15 mouse cellular contexts compared by ENCODE assay signal in the genomic region with DNA sequence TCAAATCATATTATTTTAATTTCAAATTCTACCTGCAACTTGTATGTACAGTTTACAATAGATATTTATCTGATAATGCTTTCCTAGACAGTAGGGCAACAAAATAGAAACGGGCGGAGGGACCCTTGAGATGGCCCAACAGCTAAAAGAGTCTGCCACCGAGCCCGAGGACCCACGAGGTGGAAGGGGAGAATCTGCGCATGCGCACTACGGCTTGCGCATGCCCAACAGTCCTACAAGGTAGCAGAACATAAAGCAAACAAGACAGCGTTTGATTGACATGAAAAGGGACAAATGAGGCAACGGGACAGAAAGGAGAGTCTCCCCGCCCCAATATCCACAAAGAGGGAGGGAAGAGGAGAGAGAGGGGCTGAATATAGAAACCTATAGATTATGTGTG. TPM values are rescaled to one million over a fixed set of nuclear protein-coding genes. Genes with fewer than 3 reads are reported as not detected.
A peak's percentile ranks its signal among the peaks of the same experiment; 100 is the strongest.
DNase-seq lines count a peak whose midpoint lies in the region.
"Had no signal": no experiment of that assay in that cellular context is flagged by ENCODE, and none has a peak within 500 bp of the region (broad histone marks: within the 10 kb centered on the region; RNA-seq: fewer than 3 reads in every experiment).

No protein-coding gene starts in this region.

- intact Hi-C loops in heart, postnatal 14 days (cut with DNase I): no loop called here
- intact Hi-C loops in left cerebral cortex, postnatal 4 days (cut with DNase I): no loop called here

- peak; percentile 85 for DNase-seq in heart, adult 11 months
- no peak for DNase-seq in heart, postnatal 14 days
- DNase-seq in ES-CJ7 (ENCODE audit: low read depth, low spot score) (peak; percentile 95), WW6 (ENCODE audit: low read depth, low spot score) (peak; percentile 78)
- no peak for DNase-seq in frontal cortex, postnatal 36 days (ENCODE audit: low spot score in 2 of 2)
- no peak for DNase-seq in left cerebral cortex, postnatal 4 days
- no peak for DNase-seq in embryo, embryonic 10 days (ENCODE audit: low spot score)
- DNase-seq: adrenal gland, postnatal 25 days; cerebellum, adult 2 months; cerebellum, postnatal 10 days; embryo, embryonic 11 days; gastrocnemius, postnatal 36 days; heart, adult 18-20 months; heart, postnatal 10 days; kidney, adult 11 months had no signal

RNA-seq across cellular contexts. Expression of gene Cbx7, which starts 31.9 kb away (rescaled TPM):
- total RNA-seq in heart, postnatal 14 days (2021): 1 to 10 TPM; 3.6 to 7.8 TPM
- 1 to 10 TPM; 5.6 to 6.8 TPM for total RNA-seq in left cerebral cortex, postnatal 4 days (2021)

RNA-seq across cellular contexts. Expression of gene Apobec3, which starts 47.6 kb away (rescaled TPM):
- 10 to 100 TPM; 13.0 to 14.4 TPM for total RNA-seq in heart, postnatal 14 days (2021)
- total RNA-seq in left cerebral cortex, postnatal 4 days (2021): 1 to 10 TPM; 4.7 to 6.0 TPM

Comparison
In these comparisons a context has a peak if more than half of its experiments do, and no peak if none do; other contexts are left out.
1. DNase-seq: peak in heart, adult 11 months (single experiment), ES-CJ7 (single experiment) and WW6 (single experiment); none in heart, postnatal 14 days (0 of 2), frontal cortex, postnatal 36 days (0 of 2), left cerebral cortex, postnatal 4 days (single experiment) and embryo, embryonic 10 days (single experiment).